Mouse (Mus musculus) lung, postnatal 0 days (tissue): ENCODE measurements around the gene Elmo1.

ENCODE experiments used
- CTCF ChIP-seq: IDR thresholded peaks from 2 replicates; pipeline ENCODE4 v1.5.1; 2016; ENCODE audit warnings: antibody characterized with exemption, mild to moderate bottlenecking
- EP300 ChIP-seq: IDR thresholded peaks from 2 replicates; pipeline ENCODE4 v1.6.1; 2016; ENCODE audit warnings: antibody characterized with exemption, mild to moderate bottlenecking, control low read depth

- TF ChIP-seq CTCF (no peak), EP300 (no peak)
These were observed 449.2 kb downstream of the Elmo1 start for GRCm38 (mm10) chr13:20539631-20540030.
